Mouse (Mus musculus) olfactory bulb, adult 2 months (tissue): Measurements from ENCODE around the gene Dll4.

Source experiments
- CTCF ChIP-seq: fragments of 200-500 bp; IDR thresholded peaks from 2 replicates; pipeline ENCODE4 v1.5.1; 2012; ENCODE audit warnings: low read depth, mild to moderate bottlenecking, low read length, moderate library complexity; ENCODE audit not compliant: insufficient read depth
- POLR2A ChIP-seq: fragments of 200-500 bp; IDR thresholded peaks from 2 replicates; pipeline ENCODE4 v1.6.1; 2012; ENCODE audit warnings: mild to moderate bottlenecking, low read depth, low read length, moderate library complexity; ENCODE audit not compliant: insufficient read depth

GRCm38 (mm10) chr2:119327102-119327480 is 1.5 kb downstream of the Dll4 start:
- TF ChIP-seq POLR2A (no peak), CTCF (peak; percentile 75; the same call in 1 of the 2 replicates)
